Mouse (Mus musculus) T-helper 1 cell (primary cell): ENCODE results near the gene Fbxl16.

ENCODE experiments used
- in situ Hi-C: fragments of 300-600 bp; cut with MboI, MseI; formaldehyde crosslinking; loops from one replicate; pipeline ENCODE4 v1.15.1; 2025; ENCODE audit warnings: high pct_unique_total_duplicates

Fbxl16 gene

DNA sequence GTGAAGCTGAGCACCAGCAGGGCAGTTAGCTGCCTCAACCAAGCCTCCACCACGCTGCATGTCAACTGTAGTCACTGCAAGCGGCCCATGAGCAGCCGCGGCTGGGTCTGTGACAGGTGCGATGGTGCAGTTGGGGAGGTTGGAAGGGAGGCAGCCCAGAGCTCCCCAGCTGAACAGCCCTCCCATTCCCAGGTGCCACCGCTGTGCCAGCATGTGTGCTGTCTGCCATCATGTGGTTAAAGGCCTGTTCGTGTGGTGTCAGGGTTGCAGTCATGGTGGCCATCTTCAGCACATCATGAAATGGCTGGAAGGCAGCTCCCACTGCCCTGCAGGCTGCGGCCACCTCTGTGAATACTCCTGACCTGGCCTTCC is 19.3 kb downstream of the Fbxl16 start:
- in situ Hi-C loops = no loop called here

DNA sequence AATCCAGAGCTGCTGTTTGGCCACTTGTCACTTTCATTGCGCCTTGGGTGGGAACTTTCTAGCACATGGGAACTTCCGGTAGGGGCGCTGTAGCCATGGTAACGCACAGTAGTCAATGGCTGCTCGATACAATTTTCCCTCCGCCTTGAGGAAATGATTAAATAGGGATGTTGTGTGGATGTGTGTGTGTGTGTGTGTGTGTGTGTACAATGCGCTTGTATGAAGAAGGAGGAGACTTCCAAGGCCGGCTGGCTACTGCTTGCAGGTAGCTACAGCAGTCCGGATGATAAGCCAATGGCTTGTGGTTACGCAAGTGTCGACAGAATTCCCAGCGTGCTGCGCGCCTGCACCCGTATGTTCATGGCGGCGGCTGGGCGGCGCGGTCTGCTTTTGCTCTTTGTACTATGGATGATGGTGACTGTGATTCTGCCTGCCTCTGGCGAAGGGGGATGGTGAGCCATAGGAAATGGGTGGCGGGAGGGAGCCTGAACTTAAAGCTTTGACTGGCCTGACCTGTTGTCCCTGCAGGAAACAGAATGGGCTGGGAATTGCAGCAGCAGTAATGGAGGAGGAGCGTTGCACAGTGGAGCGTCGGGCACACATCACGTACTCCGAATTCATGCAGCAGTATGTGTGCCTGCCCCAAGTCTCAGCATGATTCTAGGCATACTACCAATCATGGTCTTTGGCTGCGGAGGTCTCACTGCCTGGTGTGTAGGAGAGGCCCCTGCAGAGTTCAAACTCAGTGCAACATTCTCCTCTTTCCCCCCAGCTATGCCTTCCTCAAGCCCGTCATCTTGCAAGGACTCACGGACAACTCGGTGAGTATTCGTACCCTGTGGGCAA is 20.1 kb downstream of the Fbxl16 start, which contains the start of gene Jmjd8:
Gene Jmjd8 (plus strand): TSS at position 156 of the 846 bp plus-strand sequence.
- in situ Hi-C loops = no loop called here

DNA sequence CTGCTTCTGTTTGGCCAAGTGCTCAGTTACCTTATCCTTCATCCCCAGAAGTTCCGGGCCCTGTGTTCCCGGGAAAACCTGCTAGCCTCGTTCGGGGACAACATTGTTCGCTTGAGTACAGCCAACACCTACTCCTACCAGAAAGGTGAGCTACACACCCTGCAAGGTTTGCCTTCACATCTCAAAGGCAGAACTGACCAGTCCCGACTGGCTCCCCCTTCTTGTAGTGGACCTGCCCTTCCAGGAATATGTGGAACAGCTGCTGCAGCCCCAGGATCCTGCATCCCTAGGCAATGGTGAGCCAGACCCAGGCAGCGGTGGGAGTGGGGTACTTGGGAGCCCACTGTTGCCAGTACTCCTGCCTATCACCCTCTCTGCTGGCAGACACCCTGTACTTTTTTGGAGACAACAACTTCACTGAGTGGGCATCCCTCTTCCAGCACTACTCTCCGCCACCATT is 20.7 kb downstream of the Fbxl16 start:
- in situ Hi-C loops = loop anchor here (10.0 kb wide), 1 partner anchor 815 kb away; the partner anchor contains the start of genes Cramp1l and Ift140

DNA sequence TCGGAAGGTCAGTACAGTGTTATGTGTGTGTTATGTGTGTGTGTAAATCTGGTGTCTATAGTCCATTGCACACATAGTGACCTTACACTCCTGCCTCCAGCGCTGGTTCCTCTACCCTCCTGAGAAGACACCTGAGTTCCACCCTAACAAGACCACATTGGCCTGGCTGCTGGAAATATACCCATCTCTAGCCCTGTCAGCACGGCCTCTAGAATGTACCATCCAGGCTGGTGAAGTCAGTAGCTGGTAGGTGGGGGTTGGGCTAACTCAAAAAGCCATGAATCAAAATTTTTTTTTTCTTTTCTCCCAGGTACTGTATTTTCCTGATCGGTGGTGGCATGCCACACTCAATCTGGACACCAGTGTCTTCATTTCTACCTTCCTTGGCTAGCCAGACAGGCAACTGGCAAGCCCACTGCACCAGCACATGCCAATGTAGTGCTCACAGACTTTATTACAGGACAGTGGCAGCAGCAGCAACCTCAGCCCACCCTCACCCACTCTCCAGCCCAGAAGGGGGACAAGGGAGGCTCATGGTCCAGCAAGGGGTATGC is 21.4 kb downstream of the Fbxl16 start:
- in situ Hi-C loops = loop anchor here (10.0 kb wide), 1 partner anchor 815 kb away; the partner anchor contains the start of genes Cramp1l and Ift140

DNA sequence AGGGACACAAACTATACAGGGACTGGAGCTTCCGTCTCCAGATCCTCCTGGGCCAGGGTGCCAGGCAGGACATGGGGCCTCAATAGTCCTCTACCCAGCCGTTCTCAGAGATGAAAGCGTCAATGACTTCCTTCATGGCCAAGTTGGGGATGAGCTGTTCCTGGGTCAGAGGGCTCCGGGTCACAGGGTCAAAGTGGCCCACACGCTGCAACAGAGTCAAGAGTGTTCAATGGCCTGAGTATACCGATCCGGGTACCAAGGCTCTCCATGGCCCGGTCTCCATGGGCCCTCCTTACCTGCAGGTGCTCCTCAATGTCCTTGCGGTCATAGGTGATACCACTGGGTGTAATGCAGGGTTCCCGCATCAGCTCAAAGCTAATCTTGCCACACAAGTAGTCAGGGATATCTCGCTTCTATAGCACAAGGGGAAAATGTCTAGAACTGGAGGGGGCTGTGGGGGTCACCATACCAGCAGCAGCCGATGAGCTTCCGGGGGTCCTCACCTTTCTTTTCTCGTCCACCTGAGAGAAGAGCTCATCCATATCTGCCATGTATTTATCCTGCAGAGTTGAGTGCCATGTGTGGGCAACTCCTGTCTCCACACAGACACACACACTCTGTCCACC is 22.0 kb downstream of the Fbxl16 start:
- in situ Hi-C loops = loop anchor here (10.0 kb wide), 1 partner anchor 816 kb away; the partner anchor contains the start of genes Cramp1l and Ift140

DNA sequence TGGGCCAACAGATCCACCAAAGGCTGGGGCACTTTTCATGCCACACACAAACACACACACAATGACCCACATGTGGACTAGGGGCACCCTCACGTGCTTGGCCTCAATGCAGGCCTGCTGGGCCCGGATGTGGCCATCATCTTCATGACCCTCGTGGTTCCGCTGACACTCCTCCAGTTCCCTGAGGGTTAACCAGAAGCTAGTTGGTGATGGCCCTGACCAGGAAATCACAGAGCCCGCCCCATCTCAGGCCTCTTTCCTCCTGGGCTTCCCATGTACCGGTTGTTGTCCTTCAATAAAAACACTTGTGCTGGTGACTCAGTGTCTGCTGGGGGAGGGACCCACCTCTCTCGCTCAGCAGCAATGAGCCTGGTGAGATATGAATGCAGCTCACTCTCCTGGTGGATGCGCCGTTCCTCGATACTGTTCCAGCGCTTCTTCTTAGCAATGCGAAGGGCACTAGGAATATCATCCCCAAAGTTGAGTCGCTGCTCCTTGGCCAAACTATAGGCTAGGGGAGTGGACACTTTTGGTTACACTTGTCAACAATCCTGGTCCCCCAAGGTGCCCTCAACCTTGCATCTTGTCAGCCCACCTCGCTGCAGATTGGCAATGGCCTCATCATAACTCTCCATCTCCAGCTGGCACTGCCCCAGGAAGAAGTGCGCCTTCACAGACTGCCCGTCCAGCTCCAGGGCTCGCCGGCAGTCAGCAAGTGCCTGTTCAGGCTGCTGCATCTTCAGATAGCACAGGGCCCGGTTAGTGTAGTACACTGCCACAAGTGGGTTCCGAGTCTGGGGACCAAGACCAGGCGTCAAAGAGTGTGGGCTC is 22.8 kb downstream of the Fbxl16 start:
- in situ Hi-C loops = loop anchor here (10.0 kb wide), 1 partner anchor 817 kb away; the partner anchor contains the start of genes Cramp1l and Ift140

DNA sequence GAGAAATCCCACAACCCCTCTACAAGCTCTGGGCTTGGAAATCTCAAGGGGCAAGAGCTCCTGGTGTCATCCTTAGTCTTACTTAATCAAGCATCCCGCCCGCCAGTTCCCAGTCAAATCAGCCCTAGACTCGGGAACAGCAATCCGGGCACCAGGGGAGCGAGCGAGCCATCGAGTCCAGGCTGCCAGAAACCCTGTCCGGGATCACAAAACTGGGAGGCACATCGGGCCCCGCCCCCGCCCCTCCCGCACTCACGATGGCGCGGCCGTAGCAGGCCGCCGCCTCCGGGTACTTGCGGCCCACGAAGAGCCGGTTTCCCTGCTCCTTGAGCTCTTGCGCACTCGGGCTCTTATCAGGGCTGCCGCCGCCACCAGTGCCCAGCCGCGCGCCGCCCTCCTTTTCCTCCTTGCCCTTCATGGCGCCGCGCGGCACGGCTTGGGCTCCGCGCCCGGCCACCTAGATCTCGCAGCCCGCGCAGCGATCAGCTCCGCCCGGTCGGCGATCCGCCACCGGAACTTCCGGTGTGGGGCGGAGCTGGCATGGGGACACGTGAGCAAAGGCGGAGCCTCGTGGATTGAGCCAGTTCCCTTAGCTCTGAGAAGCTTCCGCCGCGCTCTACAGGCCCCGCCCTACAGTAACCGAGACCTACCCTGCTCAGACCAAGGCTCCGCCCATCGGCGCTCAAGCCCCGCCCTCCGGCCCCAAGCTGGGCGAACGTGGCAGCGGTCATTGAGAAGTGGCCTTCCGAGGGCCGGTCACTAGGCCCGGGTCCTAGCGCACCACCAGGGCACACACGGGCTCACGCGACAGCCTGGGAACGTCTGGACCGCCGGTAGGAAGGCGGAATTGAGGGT is 23.8 kb downstream of the Fbxl16 start:
- in situ Hi-C loops = loop anchor here (10.0 kb wide), 1 partner anchor 818 kb away; the partner anchor contains the start of genes Cramp1l and Ift140

DNA sequence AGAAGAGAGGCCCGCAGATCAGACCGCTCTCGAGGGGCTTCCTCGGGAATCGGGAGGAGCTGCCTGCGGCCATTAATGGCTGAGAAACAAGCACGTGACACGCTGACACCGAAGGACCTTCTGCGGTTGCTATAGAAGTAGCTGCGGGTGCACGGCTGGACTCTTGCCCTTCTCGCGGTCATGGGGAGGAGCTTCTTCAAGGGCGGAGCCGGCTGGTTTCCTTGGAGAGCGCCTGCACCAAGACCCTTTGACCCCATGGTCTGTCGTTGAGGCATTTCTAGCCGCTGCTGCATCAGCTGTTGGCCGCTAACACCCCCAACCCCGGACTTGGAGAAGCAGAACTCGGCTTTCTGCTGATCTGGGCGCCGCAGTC is 24.4 kb downstream of the Fbxl16 start, which contains the start of gene Stub1:
Gene Stub1 (minus strand): TSS at position 114 of the 373 bp plus-strand sequence.
- in situ Hi-C loops = loop anchor here (10.0 kb wide), 1 partner anchor 818 kb away; the partner anchor contains the start of genes Cramp1l and Ift140

DNA sequence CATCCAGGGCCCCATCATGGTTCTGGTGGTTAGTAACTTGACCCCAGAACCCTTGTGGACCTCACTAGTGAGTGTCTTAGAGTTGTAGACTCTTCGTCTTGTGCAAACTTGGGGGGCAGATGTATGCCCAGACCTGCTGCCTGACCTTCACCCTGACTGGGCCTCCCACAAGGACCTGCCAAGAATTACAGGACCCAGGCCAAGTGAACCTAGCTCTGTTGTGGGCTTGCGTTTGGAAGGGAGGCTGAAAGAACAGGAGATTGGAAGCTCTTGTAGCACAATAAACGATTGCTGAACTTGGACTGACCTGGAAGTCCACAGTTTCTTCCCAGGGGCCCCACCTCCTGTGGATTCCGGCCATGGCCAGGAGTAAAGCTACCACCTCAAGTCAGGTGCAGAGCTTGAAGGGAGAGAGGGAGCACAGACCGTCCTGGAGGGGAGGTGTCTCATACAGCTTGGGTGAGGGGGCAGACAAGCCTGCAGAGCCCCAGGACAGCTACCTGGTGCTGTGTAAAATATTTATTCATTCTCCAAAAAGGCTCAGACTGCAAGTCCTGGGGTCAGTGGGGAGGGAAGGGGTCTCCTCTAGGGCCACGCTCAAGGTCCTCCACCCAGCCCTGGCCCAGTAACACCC is 25.2 kb downstream of the Fbxl16 start:
- in situ Hi-C loops = loop anchor here (10.0 kb wide), 1 partner anchor 819 kb away; the partner anchor contains the start of genes Cramp1l and Ift140

DNA sequence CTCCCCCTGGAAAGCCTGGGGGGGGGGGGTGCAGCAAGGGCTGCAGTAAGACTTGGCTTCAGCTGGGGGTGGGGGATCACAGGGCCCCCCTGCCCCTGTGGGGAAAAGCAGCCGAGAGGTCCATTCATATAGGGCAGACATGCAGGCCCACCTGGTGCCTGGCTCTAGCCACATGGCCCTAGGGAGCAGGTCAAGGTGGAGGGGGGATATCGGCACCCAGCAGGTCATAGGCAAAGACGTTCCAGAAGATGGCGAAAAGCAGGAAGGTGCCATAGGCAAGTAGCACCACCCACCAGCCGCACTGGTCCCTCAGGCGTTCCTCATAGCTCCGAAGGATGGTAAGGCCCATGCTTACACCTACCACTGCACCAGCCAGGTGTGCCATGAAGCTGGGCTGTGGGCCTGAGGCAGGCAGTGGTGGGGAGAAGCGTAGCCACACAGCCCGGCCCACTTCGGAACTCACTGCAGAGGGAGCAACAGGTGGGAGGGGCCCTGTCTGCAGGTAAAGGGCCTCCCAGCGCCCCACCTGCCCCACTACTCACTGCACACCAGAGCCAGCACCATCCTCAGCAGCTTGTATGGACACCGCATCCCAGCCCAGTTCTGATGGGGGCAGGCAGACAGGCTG is 25.8 kb downstream of the Fbxl16 start:
- in situ Hi-C loops = loop anchor here (10.0 kb wide), 1 partner anchor 820 kb away; the partner anchor contains the start of genes Cramp1l and Ift140

DNA sequence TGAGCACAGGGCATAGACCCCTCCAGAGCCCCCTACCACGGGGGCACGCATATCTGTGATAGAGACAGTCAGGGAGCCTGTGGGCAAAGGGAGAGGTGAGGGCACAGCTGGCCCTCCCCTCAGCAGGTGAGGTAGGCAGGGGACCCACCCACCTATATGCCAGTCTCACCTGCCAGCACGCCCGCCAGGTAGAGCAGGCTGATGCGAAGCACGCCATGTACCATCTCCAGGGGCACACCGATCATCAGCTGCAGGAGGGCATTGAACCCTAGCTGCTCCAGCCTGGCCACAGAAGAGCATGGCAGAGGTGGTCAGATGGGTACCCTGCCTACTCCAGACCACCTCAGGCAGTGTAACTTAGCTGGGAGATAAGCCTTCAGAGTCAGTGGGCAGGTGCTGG is 26.4 kb downstream of the Fbxl16 start:
- in situ Hi-C loops = loop anchor here (10.0 kb wide), 1 partner anchor 820 kb away; the partner anchor contains the start of genes Cramp1l and Ift140

DNA sequence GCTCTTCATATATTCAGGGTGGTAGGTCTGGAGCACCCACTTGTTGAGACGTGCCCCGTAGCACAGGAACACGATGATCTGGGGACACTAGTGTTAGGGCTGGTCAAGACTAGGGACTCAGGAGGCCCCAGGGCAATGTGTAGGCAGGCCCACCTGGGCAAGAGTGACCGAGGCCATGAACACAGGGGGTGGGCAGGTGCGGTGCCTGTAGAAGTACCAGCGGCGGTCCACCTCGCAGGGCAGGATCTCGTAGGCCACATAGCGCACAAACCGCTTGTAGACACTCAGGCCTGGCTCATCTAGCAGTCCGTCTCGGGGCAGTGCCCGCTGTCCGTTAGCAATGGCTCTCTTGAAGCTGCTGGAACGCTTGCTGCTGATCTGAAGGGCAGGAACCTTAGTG is 26.9 kb downstream of the Fbxl16 start:
- in situ Hi-C loops = loop anchor here (10.0 kb wide), 1 partner anchor 821 kb away; the partner anchor contains the start of genes Cramp1l and Ift140

DNA sequence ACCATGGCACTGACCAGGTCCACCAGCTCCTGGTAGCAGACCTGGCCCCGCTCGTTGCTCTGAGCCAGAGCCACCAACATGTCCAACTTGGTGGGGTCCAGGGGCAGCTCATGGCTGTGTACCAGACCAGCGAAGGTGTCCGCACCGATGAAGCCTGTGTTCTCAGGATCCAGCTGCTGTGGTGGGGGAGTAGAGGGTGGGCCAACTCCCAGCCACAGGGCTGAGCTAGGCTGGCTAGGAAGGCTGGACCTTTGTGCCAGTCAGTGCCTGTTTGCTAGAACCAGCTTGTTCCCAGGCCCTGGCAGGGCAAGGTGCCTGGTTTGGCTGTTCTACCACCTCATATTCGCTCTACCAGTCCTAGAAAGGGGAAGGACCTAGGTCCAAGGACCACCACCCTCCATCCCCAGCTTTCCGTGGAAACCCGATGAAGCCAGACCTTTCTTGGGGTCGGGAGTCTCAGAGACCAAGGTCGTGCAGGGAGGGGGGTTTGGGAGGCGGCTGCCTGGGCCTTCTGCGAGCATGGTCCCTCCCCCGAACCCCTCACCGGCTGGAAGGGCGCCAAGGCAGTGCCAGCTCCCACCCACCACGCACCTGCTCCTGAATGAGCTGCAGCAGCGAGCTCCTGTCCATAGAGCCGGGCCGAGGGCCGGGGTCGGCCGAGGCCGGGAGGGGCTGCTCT is 27.7 kb downstream of the Fbxl16 start:
- in situ Hi-C loops = loop anchor here (10.0 kb wide), 1 partner anchor 822 kb away; the partner anchor contains the start of genes Cramp1l and Ift140

DNA sequence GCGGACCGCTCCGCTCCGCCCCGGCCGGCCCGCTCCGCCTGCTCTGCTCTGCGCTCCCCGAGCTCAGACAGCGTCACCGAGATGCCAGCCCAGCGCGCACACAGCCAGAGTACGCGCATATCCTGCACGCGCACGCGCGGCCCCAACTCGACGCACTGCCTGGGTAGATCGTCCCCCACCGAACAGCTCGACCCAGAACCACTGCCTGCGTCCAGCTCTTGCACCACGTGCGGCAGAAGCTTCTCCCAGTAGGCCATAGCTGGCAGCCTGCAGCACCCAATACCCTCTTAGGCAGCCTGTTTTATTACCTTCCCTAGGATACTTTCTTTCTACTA is 28.2 kb downstream of the Fbxl16 start, which contains the start of gene Rhbdl1:
Gene Rhbdl1 (minus strand): TSS at position 220 of the 335 bp plus-strand sequence.
- in situ Hi-C loops = loop anchor here (10.0 kb wide), 1 partner anchor 822 kb away; the partner anchor contains the start of genes Cramp1l and Ift140

DNA sequence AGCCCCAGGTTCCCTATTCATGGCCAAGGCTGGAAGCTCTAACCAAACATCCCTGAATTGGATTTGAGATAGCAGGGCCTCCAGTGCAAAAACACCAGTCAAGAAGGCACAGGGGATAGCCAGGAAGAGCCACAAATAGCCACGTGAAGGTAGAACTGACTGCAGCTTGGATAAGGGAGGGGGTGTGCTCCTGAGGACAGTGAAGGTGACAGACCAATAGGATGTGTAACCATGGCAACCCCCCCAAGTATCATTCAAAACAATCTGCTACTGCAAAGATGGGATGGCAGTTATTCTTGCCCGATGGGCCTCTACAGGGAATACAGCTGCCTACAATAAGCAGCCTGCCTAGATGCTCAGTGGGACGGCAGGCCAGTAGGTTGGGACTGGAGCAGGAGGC is 28.6 kb downstream of the Fbxl16 start:
- in situ Hi-C loops = loop anchor here (10.0 kb wide), 1 partner anchor 823 kb away; the partner anchor contains the start of genes Cramp1l and Ift140

DNA sequence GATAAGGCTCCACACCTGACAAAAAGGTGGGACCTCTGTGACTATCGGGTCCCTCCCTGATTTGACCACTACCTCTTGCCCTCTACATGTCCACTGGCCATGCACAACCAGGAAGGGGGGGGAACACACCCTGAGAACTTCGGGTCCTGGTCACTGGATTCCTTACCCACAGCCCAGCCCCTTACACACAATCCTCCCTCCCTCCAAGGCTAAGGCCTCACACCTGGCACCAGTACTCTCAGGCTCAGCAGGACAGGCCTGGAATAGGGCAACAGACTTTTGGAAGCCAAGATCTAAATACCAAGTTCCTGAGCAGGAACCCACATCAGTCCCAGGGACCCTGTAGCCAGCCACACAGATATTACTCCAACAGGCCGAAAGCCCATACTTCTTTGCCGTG is 30.0 kb downstream of the Fbxl16 start:
- in situ Hi-C loops = loop anchor here (10.0 kb wide), 1 partner anchor 824 kb away; the partner anchor contains the start of genes Cramp1l and Ift140

DNA sequence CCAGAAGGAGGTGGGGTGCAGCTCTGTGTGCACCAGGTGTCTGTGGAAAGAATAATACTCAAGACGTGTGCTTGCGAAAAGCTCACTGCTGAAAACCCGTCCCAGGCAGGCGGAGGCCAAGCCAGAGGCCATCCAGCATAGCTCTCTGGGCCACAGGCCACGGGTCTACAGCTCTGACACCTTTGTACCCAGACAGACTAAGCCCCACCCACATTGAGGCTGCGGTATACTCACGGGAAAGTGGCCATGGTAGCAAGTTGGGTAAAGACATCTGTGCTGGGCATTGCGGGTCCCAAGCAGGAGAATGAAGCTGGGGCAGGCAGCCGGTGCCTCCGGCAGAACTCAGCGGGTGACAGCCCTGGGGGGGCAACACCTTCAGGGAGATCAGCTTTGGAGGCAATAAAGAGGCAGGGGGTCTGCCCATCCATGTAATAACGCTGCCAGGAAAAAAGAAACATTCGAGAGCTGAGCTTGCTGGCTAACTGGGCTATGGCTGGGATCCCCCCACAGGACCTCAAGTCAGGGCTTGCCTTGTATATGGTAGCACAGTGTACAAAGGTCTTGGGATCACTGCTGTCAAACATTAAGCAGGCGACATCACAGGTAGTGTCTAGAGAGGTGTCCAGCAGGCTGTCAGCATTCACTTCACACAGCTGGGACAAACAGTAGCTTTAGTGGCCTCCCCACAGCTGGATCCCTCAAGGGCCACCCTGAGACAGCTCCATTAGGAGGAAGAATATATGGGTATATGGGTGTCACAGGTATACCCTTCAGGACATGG is 30.8 kb downstream of the Fbxl16 start:
- in situ Hi-C loops = loop anchor here (10.0 kb wide), 1 partner anchor 825 kb away; the partner anchor contains the start of genes Cramp1l and Ift140
